Mouse (Mus musculus) megakaryocyte, embryonic 14.5 days (primary cell): ENCODE measurements around the gene Ss18l2.

Experiments used
- FLI1 ChIP-seq: IDR thresholded peaks from 2 replicates; pipeline ENCODE4 v1.6.1; 2012; ENCODE audit warnings: low read length, inconsistent platforms, mixed read lengths
- GATA1 ChIP-seq: IDR thresholded peaks from 3 replicates; pipeline ENCODE4 v1.6.1; 2012; ENCODE audit warnings: mixed read lengths, low read length, inconsistent platforms, borderline replicate concordance

DNA sequence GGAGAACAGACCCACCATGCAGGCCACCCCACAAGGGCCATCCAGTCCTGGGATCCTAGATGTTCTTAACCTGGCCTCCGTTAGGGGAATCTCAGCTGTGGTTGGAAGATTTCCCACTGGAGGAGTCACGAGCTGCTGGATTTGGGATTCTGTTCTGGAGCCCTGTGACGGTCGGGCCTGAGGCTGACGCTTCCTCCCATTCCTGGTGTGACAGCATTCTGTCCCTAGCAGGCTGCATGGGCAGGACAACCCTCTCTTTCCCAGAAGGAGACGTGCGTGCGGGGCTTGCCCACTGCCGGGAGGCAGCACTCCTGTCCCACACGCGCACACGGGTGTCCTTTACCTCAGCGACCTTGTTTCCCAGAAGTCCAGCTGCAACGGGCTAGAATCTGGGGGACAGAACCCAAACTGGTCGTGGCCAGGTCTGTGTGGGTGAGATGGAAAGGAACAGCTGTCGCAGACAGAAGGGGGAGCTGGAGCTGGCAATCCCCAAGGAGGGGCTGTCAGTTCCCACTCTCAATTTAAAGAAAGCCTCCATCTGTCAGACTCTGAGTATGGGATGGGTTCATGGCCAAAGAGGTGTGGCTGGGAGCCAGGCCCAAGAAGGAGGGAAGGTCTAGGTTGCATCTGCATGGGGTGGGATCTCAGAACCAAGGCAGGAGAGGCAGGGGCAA lies 43.0 kb upstream of the Ss18l2 start:
- TF ChIP-seq GATA1 (no peak), FLI1 (no peak)
